Mouse (Mus musculus) kidney, embryonic 14.5 days (tissue): Measurements from ENCODE around the gene Bcl6. TPM values are rescaled to one million over a fixed set of nuclear protein-coding genes. Genes with fewer than 3 reads are reported as not detected.

Experiments
- ATAC-seq: fragments of 200-750 bp; cut with Nextera tagmentation; 2 replicates; pipeline ENCODE4 v1.8.0; 2017; ENCODE audit warnings: moderate number of reproducible peaks, mild to moderate bottlenecking, moderate TSS enrichment, moderate library complexity; ENCODE audit not compliant: low FRiP score, low TSS enrichment
- H3K27ac ChIP-seq: fragments of 300-500 bp; sonication (generic); 2 replicates; pipeline ENCODE4 v1.5.1; 2014; ENCODE audit warnings: low read depth, mild to moderate bottlenecking, low read length, moderate library complexity, mixed read lengths
- H3K27me3 ChIP-seq: fragments of 300-500 bp; sonication (generic); 2 replicates; pipeline ENCODE4 v1.6.1; 2014; ENCODE audit warnings: mild to moderate bottlenecking, low read length; ENCODE audit not compliant: control insufficient read depth, insufficient read depth
- H3K36me3 ChIP-seq: fragments of 300-500 bp; sonication (generic); 2 replicates; pipeline ENCODE4 v1.6.1; 2014; ENCODE audit warnings: low read length, mixed read lengths; ENCODE audit not compliant: control insufficient read depth, insufficient read depth
- H3K4me1 ChIP-seq: fragments of 300-500 bp; sonication (generic); 2 replicates; pipeline ENCODE4 v1.6.1; 2014; ENCODE audit warnings: low read length, mixed read lengths; ENCODE audit not compliant: control insufficient read depth, insufficient read depth
- H3K4me2 ChIP-seq: fragments of 300-500 bp; sonication (generic); replicated peaks from 2 replicates; pipeline ENCODE4 v1.6.1; 2014; ENCODE audit warnings: low read depth, mild to moderate bottlenecking, low read length
- H3K4me3 ChIP-seq: fragments of 300-500 bp; sonication (generic); 2 replicates; pipeline ENCODE4 v1.5.1; 2014; ENCODE audit warnings: mild to moderate bottlenecking, low read length
- H3K9ac ChIP-seq: fragments of 300-500 bp; sonication (generic); 2 replicates; pipeline ENCODE4 v1.6.1; 2014; ENCODE audit warnings: low read depth, mild to moderate bottlenecking, low read length, moderate library complexity
- H3K9me3 ChIP-seq: fragments of 300-500 bp; sonication (generic); 2 replicates; pipeline ENCODE4 v1.6.1; 2016; ENCODE audit warnings: low read length; ENCODE audit not compliant: control insufficient read depth
- WGBS: fragments of 180-500 bp; shearing (Covaris S2); extraction: QIAGEN DNeasy Blood & Tissue Kit; methylation state at CpG from one replicate; pipeline ENCODE4 v1.1.7; 2014; 5-methylcytosine and 5-hydroxymethylcytosine counted together
- polyA plus RNA-seq: library from polyadenylated mRNA; unstranded; fragments of >200 nt; fragmentation: Nextera tagmentation; extraction: Ambion mirVana; gene quantifications from 2 replicates; pipeline ENCODE4 v1.2.1, GENCODE M21; 2014

The Bcl6 gene
- polyA plus RNA-seq, 1 experiment from 2014 or later: 0.73 TPM

DNA sequence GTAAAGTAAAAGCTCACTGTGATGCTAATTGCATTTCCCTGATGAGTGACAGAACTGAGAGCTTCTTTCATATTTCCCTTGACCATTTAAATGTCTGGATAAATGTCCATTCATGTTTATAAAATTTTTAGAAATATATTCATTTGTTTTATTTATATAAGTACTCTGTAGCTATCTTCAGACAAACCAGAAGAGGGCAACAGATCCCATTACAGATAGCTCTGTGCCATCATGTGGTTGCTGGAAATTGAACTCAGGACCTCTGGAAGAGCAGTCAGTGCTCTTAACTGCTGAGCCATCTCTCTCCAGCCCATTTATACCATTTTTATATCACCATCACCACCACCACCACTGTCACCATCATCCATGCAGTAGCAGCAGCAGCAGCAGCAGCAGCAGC lies 29.7 kb downstream of the Bcl6 start:
- H3K4me1 ChIP-seq: no peaks in the 10 kb centered on the region
- no peak for ATAC-seq

DNA sequence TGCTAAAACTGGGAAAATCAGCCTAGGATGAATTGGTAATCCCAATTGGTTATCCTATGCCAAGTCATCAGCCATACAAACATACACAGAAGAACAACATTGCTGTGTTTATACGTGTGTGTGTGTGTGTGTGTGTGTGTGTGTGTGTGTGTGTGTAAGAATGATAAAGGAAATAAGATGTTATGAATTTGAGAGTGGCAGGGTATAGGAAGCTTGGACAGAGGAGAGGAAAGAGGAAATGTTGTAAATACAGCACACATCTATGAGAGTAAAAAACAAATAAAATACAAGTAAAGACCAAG lies 34.7 kb downstream of the Bcl6 start:
- Histone ChIP-seq H3K4me1 (no peaks in the 10 kb centered on the region), H3K27ac (no peak overlapping the region), H3K9me3 (no peaks in the 10 kb centered on the region), H3K4me3 (no peak overlapping the region), H3K4me2 (no peak overlapping the region), H3K9ac (no peak overlapping the region), H3K36me3 (no peaks in the 10 kb centered on the region), H3K27me3 (no peaks in the 10 kb centered on the region)
- no peak for ATAC-seq
- WGBS: 4% methylated on average over 1 of the region's 1 CpGs

More for the DNA sequence above, 29.7 kb downstream of the Bcl6 start:
- H3K9me3 ChIP-seq: no peaks in the 10 kb centered on the region
- H3K36me3 ChIP-seq: no peaks in the 10 kb centered on the region
- no peaks in the 10 kb centered on the region for H3K27me3 ChIP-seq
- H3K27ac ChIP-seq: no peak overlapping the region
- no peak overlapping the region for H3K4me3 ChIP-seq
- no peak overlapping the region for H3K9ac ChIP-seq
- H3K4me2 ChIP-seq: no peak overlapping the region

DNA sequence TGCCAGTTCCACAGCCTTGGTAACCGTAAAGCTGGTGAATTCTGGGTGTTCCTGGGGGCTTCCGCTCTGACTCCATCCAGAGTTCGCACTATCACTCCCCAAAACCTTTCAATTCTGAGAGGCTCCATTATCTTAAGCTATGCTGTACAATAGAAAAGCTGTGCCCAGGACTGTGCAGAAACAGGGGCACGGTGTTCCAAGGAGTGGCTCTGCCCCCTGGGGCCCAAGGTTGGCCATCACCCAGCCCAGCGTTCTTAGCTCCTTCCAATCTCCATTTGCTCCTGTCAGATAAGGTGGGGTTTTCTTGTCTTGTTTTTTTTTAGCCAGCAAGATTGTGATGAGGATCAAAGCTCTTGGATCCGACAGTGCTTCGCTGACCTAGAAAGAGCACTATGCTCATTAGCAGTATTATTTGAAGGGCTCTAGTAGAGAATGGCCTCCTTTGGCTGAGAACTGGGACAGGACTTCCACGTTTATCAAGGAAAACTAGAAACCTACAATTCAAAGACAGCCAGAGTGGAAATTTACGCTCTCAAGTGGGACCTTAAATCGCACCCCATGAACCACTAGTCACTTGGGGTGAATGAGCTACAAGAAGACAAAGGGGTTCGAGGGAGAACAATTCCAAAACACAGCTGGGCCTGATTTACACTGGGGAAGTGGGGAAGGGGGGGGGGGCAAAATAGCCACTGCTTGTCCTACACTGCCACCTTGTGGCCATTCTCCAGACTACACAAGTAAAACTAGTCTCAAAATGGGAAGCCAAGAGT lies 35.3 kb downstream of the Bcl6 start:
- Histone ChIP-seq H3K4me2 (no peak overlapping the region), H3K9ac (no peak overlapping the region), H3K4me1 (no peaks in the 10 kb centered on the region), H3K27me3 (no peaks in the 10 kb centered on the region), H3K27ac (no peak overlapping the region), H3K36me3 (no peaks in the 10 kb centered on the region), H3K4me3 (no peak overlapping the region), H3K9me3 (no peaks in the 10 kb centered on the region)
- no peak for ATAC-seq
- WGBS: 51% methylated on average over 11 of the region's 11 CpGs

DNA sequence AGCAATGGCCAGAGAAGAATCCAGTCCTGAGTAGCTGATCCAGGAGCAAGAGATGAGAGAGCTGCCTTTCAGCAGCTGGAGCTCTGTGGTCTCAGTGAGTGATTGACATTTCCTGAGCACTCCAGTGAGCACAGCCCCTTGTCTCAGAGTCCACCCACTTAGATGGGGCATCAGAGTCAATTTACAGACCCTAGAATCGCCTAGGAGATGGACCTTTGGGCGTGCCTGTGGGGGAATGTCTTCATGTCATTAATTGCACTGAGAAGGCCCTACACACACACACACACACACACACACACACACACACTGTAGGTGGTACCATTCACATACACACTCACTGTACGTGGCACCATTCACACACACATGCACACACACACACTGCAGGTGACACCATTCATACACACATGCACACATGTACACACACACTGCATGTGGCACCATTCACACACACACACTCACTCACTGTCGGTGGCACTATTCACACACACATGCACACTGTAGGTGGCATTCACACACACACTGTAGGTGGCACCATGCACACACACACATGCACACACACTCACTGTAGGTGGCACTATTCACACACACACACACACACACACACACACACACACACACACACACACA lies 36.4 kb downstream of the Bcl6 start:
- ATAC-seq: no peak
- Histone ChIP-seq H3K4me2 (no peak overlapping the region), H3K4me1 (no peaks in the 10 kb centered on the region), H3K36me3 (no peaks in the 10 kb centered on the region), H3K27me3 (no peaks in the 10 kb centered on the region), H3K4me3 (no peak overlapping the region), H3K9me3 (no peaks in the 10 kb centered on the region), H3K9ac (no peak overlapping the region), H3K27ac (no peak overlapping the region)
- WGBS: 76% methylated on average over 4 of the region's 4 CpGs

- Histone ChIP-seq H3K4me1 (no peaks in the 10 kb centered on the region), H3K4me3 (no peak overlapping the region), H3K27me3 (no peaks in the 10 kb centered on the region), H3K4me2 (no peak overlapping the region), H3K9ac (no peak overlapping the region), H3K9me3 (no peaks in the 10 kb centered on the region), H3K36me3 (no peaks in the 10 kb centered on the region), H3K27ac (no peak overlapping the region)
- no peak for ATAC-seq
- WGBS: 91% methylated on average over 6 of the region's 6 CpGs
Measured at GRCm38 (mm10) chr16:23947654-23948053, 41.0 kb downstream of the Bcl6 start.

- H3K36me3 ChIP-seq: no peaks in the 10 kb centered on the region
- no peak overlapping the region for H3K4me2 ChIP-seq
- no peaks in the 10 kb centered on the region for H3K4me1 ChIP-seq
- WGBS: 52% methylated on average over 3 of the region's 3 CpGs
- no peak overlapping the region for H3K27ac ChIP-seq
- no peaks in the 10 kb centered on the region for H3K9me3 ChIP-seq
- no peak overlapping the region for H3K9ac ChIP-seq
- H3K4me3 ChIP-seq: no peak overlapping the region
- ATAC-seq: no peak
- H3K27me3 ChIP-seq: no peaks in the 10 kb centered on the region
Measured at GRCm38 (mm10) chr16:23944801-23945200, 43.9 kb downstream of the Bcl6 start.

- WGBS: 67% methylated on average over 2 of the region's 2 CpGs
Measured at GRCm38 (mm10) chr16:23934397-23934796, 54.3 kb downstream of the Bcl6 start.

DNA sequence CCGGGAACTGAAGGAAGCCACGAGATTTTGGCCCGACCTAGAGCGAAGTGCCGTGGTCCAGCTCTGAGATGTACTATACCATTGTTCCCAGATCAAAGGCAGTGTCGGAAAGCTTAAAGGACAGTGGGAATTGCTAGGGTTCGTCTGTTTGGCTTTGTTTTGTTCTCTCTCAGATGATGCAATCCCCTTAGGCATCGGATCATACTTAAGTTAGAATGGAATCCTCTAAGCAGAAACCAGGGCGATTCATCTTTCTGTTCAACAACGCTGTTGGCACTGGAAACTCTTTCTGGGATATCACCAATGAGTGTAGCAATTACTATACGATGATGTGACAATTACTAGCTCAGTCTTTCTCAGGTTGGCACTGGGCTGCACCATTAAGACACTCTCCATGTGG lies 56.4 kb downstream of the Bcl6 start, which contains the start of gene Rtp2:
TSS of gene Rtp2 (minus strand) at position 101 of the 400 bp plus-strand sequence.
- Histone ChIP-seq H3K9ac (no peak within 1 kb of the TSS), H3K27ac (no peak within 1 kb of the TSS), H3K4me2 (no peak within 1 kb of the TSS), H3K27me3 (no peaks in the 10 kb centered on the region), H3K4me1 (no peaks in the 10 kb centered on the region), H3K4me3 (no peak within 1 kb of the TSS), H3K9me3 (no peaks in the 10 kb centered on the region), H3K36me3 (no peaks in the 10 kb centered on the region)
- WGBS: 83% methylated on average over 11 of the region's 11 CpGs
- no peak for ATAC-seq

More at GRCm38 (mm10) chr16:23934397-23934796, 54.3 kb downstream of the Bcl6 start:
- no peak for ATAC-seq
- Histone ChIP-seq H3K9me3 (no peaks in the 10 kb centered on the region), H3K36me3 (no peaks in the 10 kb centered on the region), H3K27me3 (no peaks in the 10 kb centered on the region), H3K4me1 (no peaks in the 10 kb centered on the region), H3K9ac (no peak overlapping the region), H3K4me3 (no peak overlapping the region), H3K27ac (no peak overlapping the region), H3K4me2 (no peak overlapping the region)

DNA sequence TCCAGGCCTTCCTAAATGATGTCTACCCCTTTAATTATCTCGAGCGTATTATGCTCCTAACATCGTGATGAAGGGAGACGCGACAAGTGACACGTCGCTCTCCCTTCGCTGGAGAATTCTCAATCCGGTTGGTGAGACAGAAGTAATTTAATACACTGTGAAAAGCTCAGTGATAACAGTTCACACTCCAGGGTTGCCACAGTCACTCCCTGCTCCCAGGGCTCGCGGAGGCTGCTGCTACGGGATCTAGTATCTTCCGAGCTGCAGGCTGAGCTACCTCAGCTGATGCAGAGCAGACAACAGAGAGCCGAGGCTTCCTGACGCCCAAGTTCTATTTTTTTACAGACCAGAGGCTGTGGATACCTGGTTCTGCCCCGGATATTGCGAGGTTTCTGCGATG lies 57.4 kb downstream of the Bcl6 start:
- no peaks in the 10 kb centered on the region for H3K9me3 ChIP-seq
- H3K4me1 ChIP-seq: no peaks in the 10 kb centered on the region
- no peak overlapping the region for H3K27ac ChIP-seq
- no peaks in the 10 kb centered on the region for H3K27me3 ChIP-seq
- no peak overlapping the region for H3K9ac ChIP-seq
- no peaks in the 10 kb centered on the region for H3K36me3 ChIP-seq
- 59% methylated on average over 18 of the region's 18 CpGs for WGBS
- H3K4me2 ChIP-seq: no peak overlapping the region
- no peak overlapping the region for H3K4me3 ChIP-seq
- no peak for ATAC-seq
